27 mouse cellular contexts compared by ENCODE assay signal in the genomic region with DNA sequence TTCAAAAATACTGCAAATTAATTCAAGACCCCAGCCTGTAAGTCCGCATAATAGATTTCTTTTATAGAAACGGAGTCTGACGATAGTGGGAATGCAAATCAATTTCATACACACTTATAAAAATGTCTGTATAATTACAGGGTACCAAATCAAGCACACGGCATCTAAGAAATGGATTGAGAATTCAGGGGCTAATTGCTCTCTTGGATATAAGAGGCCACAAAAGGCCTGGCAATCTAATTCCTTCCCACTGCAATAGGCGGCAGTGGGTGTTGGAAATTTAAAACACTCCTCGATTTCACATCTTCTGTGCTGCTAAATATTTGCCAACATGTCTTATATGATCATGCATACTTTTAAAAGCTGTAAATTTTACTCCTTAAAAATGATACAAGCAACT. TPM values are rescaled to one million over a fixed set of nuclear protein-coding genes. Genes with fewer than 3 reads are reported as not detected.
"Had no signal": no experiment of that assay in that cellular context is flagged by ENCODE, and none has a peak within 500 bp of the region (broad histone marks: within the 10 kb centered on the region; RNA-seq: fewer than 3 reads in every experiment).

No protein-coding gene starts in this region.

- H3K9ac ChIP-seq: kidney, embryonic 15.5 days; liver, embryonic 13.5 days; neural tube, embryonic 12.5 days; neural tube, embryonic 15.5 days had no signal

- H3K4me3 ChIP-seq: kidney, embryonic 15.5 days; liver, embryonic 13.5 days; neural tube, embryonic 12.5 days; neural tube, embryonic 15.5 days had no signal

- H3K27me3 ChIP-seq: kidney, embryonic 15.5 days; liver, embryonic 13.5 days; neural tube, embryonic 12.5 days; neural tube, embryonic 15.5 days had no signal

- H3K36me3 ChIP-seq: kidney, embryonic 15.5 days; liver, embryonic 13.5 days; neural tube, embryonic 12.5 days; neural tube, embryonic 15.5 days had no signal

- H3K27ac ChIP-seq: kidney, embryonic 15.5 days; liver, embryonic 13.5 days; macrophage; neural tube, embryonic 12.5 days; neural tube, embryonic 15.5 days; stomach, postnatal 0 days had no signal

- H3K4me2 ChIP-seq: kidney, embryonic 15.5 days; liver, embryonic 13.5 days; neural tube, embryonic 12.5 days; neural tube, embryonic 15.5 days had no signal

- DNase-seq: kidney, adult 8-10 months; kidney, postnatal 14 days; kidney, postnatal 4 days; left cerebral cortex, postnatal 4 days; liver, embryonic 13.5 days; lung, adult 2 months; right cerebral cortex, adult 18-20 months; right cerebral cortex, postnatal 14 days; right cerebral cortex, postnatal 4 days; thymus, adult 2 months; thymus, postnatal 14 days; thymus, postnatal 4 days had no signal

- H3K4me1 ChIP-seq: liver, embryonic 13.5 days; neural tube, embryonic 12.5 days had no signal

- H3K9me3 ChIP-seq: kidney, embryonic 15.5 days; neural tube, embryonic 12.5 days; neural tube, embryonic 15.5 days had no signal

RNA-seq across cellular contexts. Expression of gene Capza3, which starts 52.0 kb away (rescaled TPM):
- total RNA-seq: layer of hippocampus, adult 18-20 months; layer of hippocampus, postnatal 14 days; left cerebral cortex, adult 8-10 months; left cerebral cortex, postnatal 14 days; left cerebral cortex, postnatal 4 days; liver, adult 2 months; megakaryocyte, adult 5-6 weeks had no signal
- polyA plus RNA-seq: kidney, embryonic 15.5 days; limb, embryonic 14.5 days; liver, adult 2 months; liver, embryonic 13.5 days; liver, embryonic 16.5 days; lung, adult 2 months; lung, embryonic 16.5 days; macrophage; neural tube, embryonic 12.5 days; neural tube, embryonic 15.5 days; stomach, embryonic 14.5 days; stomach, postnatal 0 days; thymus, adult 2 months had no signal

RNA-seq across cellular contexts. Expression of gene Plcz1, which starts 52.2 kb away (rescaled TPM):
- total RNA-seq: liver, adult 2 months; megakaryocyte, adult 5-6 weeks had no signal
- polyA plus RNA-seq: kidney, embryonic 15.5 days; liver, adult 2 months; liver, embryonic 13.5 days; liver, embryonic 16.5 days; lung, adult 2 months; lung, embryonic 16.5 days; macrophage; neural tube, embryonic 12.5 days; stomach, embryonic 14.5 days; stomach, postnatal 0 days had no signal
